Mouse (Mus musculus) mouse trophoblast stem cell (cell line): ENCODE results near the gene Pmfbp1.

Experiments used
- in situ Hi-C, 2 experiments: fragments of 300-500 bp; cut with MseI, MboI; formaldehyde crosslinking; loops; 2 replicates in 1 of 2; 3 replicates in 1 of 2; pipeline ENCODE4 v1.15.1; 2025

Pmfbp1 gene

DNA sequence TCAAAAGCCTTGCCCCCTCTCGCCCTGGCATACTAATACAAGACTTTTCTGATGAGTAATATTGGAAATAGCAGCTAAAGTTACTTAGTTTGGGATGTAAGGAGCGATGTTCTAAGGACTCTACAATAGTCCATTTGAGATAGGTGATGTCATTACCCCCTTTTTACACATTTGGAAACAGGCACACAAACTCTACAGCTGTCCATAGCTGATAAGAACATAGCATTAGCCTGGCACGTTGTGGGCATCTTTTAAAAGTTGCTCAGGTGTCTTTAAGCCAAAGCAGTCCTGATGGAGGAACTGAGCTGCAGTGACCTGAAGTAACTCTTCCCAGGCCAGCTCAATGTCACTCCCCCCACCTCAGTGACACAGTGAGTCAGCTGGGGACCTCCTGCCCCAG lies 97.5 kb downstream of the Pmfbp1 start:
- in situ Hi-C loops, result no loop called here

GRCm38 (mm10) chr8:109592164-109592563 lies 98.3 kb downstream of the Pmfbp1 start:
- in situ Hi-C loops, result no loop called here
